Mouse (Mus musculus) urinary bladder, postnatal 0 days (tissue): ENCODE measurements around the gene Slc24a5. TPM values are rescaled to one million over a fixed set of nuclear protein-coding genes. Genes with fewer than 3 reads are reported as not detected.

Experiments used
- polyA plus RNA-seq: library from polyadenylated mRNA; unstranded; fragments of >200 nt; fragmentation: Nextera tagmentation; extraction: Ambion mirVana; gene quantifications from 2 replicates; pipeline ENCODE4 v1.2.1, GENCODE M21; 2015

Gene Slc24a5
- 0.18 and 0.25 TPM in 2 replicates for polyA plus RNA-seq

GRCm38 (mm10) chr2:125067894-125068293, at the start of gene Slc24a5:
Slc24a5 (plus strand) TSS chr2:125068124.

GRCm38 (mm10) chr2:125123477-125123852, 55.5 kb downstream of the Slc24a5 start, which contains the start of gene Myef2:
Myef2 (minus strand) TSS chr2:125123661.

GRCm38 (mm10) chr2:125135903-125136811, 68.2 kb downstream of the Slc24a5 start, which contains the start of gene Ctxn2:
Ctxn2 (plus strand) TSS chr2:125136692.

Other genes with a start within 250 kb of the Slc24a5 start
- gene Myef2, start 55.5 kb downstream of the Slc24a5 start, polyA plus RNA-seq, result 23.9 and 30.0 TPM in 2 replicates
- gene Ctxn2, start 68.6 kb downstream of the Slc24a5 start, polyA plus RNA-seq, result not detected in 2 replicates
- not detected in 2 replicates for gene Slc12a1, start 84.4 kb downstream of the Slc24a5 start, polyA plus RNA-seq
- 43.8 and 54.3 TPM in 2 replicates for gene Dut, start 179.1 kb downstream of the Slc24a5 start, polyA plus RNA-seq